Mouse (Mus musculus) liver, embryonic 12.5 days (tissue): Measurements from ENCODE around the gene Ccl11. TPM values are rescaled to one million over a fixed set of nuclear protein-coding genes. Genes with fewer than 3 reads are reported as not detected.

ENCODE experiments used
- ATAC-seq: fragments of 200-750 bp; cut with Nextera tagmentation; 2 replicates; pipeline ENCODE4 v1.8.0; 2017; ENCODE audit warnings: moderate number of reproducible peaks, mild to moderate bottlenecking, moderate library complexity
- H3K27ac ChIP-seq: fragments of 300-500 bp; sonication (generic); 2 replicates; pipeline ENCODE4 v1.5.1; 2016; ENCODE audit warnings: mild to moderate bottlenecking
- H3K27me3 ChIP-seq: fragments of 300-500 bp; sonication (generic); replicated peaks from 2 replicates; pipeline ENCODE4 v1.6.1; 2016; ENCODE audit warnings: mild to moderate bottlenecking, moderate library complexity
- H3K36me3 ChIP-seq: fragments of 300-500 bp; sonication (generic); 2 replicates; pipeline ENCODE4 v1.6.1; 2016; ENCODE audit warnings: mild to moderate bottlenecking, moderate library complexity
- H3K4me1 ChIP-seq: fragments of 300-500 bp; sonication (generic); 2 replicates; pipeline ENCODE4 v1.6.1; 2016
- H3K4me2 ChIP-seq: fragments of 300-500 bp; sonication (generic); 2 replicates; pipeline ENCODE4 v1.6.1; 2016; ENCODE audit warnings: mild to moderate bottlenecking, moderate library complexity
- H3K4me3 ChIP-seq: fragments of 300-500 bp; sonication (generic); 2 replicates; pipeline ENCODE4 v1.5.1; 2016; ENCODE audit warnings: mild to moderate bottlenecking, moderate library complexity
- H3K9ac ChIP-seq: fragments of 300-500 bp; sonication (generic); 2 replicates; pipeline ENCODE4 v1.6.1; 2016; ENCODE audit warnings: mild to moderate bottlenecking, moderate library complexity
- H3K9me3 ChIP-seq: fragments of 300-500 bp; sonication (generic); replicated peaks from 2 replicates; pipeline ENCODE4 v1.6.1; 2016; ENCODE audit warnings: mild to moderate bottlenecking, moderate library complexity
- WGBS: fragments of 180-500 bp; shearing (Covaris S2); methylation state at CpG from one replicate; pipeline ENCODE4 v1.1.7; 2016; ENCODE audit not compliant: insufficient replicate concordance; 5-methylcytosine and 5-hydroxymethylcytosine counted together
- polyA plus RNA-seq: library from polyadenylated mRNA; unstranded; fragments of >200 nt; fragmentation: Nextera tagmentation; extraction: Ambion mirVana; gene quantifications from 2 replicates; pipeline ENCODE4 v1.2.1, GENCODE M21; 2016

Gene Ccl11
- polyA plus RNA-seq, 1 experiment from 2014 or later = 0.11 TPM

- 0 out of 2 replicates have a peak overlapping the region, but pooled peaks have one; percentile 14 for H3K27ac ChIP-seq
- ATAC-seq = no peak
- H3K36me3 ChIP-seq = no peaks in the 10 kb centered on the region
- no peak overlapping the region for H3K9ac ChIP-seq
- no peaks in the 10 kb centered on the region for H3K4me1 ChIP-seq
- no peaks in the 10 kb centered on the region for H3K9me3 ChIP-seq
- no peaks in the 10 kb centered on the region for H3K27me3 ChIP-seq
- H3K4me3 ChIP-seq = no peak overlapping the region
- no peak overlapping the region for H3K4me2 ChIP-seq
Measured at GRCm38 (mm10) chr11:82032136-82032535, 25.5 kb upstream of the Ccl11 start.

DNA sequence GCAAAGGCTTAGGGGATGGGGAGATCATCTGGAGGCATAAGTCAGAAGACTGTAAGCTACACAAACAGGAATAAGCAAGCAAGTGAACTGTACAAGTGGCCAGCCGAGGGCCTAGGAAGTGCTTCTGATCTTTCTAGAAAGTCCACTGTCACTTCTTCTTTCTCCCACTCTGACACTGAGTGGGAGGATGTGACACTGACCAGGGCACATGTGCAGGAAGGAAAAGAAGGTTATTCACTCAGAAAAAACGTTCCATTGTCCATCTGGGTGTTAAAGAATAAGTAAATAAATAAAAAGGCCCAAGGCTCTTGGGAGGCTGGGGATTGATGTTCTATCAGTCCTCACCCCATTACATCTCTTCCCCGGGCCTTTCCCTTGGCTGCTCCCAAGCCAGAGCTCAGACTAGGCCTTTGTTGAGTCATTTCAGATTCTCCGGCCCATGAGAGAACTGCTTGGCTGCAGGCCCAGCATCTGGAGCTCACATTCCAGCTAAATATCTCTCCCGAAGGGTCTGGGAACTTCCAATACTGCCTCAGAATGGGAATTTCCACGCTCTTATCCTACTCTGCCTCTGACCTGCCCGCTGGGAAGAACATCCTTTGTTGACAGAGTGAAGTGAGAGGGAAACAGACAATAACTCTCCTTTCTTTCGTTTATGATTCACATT is 24.8 kb upstream of the Ccl11 start:
- no peaks in the 10 kb centered on the region for H3K4me1 ChIP-seq
- 41% methylated on average over 8 of the region's 8 CpGs for WGBS
- no peaks in the 10 kb centered on the region for H3K36me3 ChIP-seq
- H3K27ac ChIP-seq = 0 out of 2 replicates have a peak overlapping the region, but pooled peaks have one; percentile 14
- no peaks in the 10 kb centered on the region for H3K27me3 ChIP-seq
- no peak overlapping the region for H3K9ac ChIP-seq
- no peak for ATAC-seq
- no peaks in the 10 kb centered on the region for H3K9me3 ChIP-seq
- no peak overlapping the region for H3K4me2 ChIP-seq
- no peak overlapping the region for H3K4me3 ChIP-seq

DNA sequence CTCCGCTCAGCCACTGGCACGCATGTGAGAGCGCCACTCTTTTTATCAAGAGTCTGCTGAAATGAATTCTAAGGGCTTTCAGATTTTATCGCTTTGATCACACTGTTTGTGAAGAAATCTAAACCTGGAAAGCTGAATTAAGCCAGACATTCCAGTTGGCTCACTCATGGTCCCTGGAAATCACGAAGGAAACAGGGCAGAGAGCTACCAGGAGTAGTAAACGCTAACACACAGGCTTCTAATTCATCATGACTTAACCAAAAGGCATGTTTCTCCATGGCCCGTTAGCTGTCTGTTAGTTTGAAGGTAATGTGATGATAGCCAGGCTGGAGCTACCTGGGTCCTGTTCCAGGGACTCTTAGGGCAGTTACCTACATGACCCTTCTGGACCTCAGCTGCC is 23.2 kb upstream of the Ccl11 start:
- no peak for ATAC-seq
- WGBS = 70% methylated on average over 7 of the region's 7 CpGs
- no peaks in the 10 kb centered on the region for H3K4me1 ChIP-seq
- H3K4me3 ChIP-seq = no peak overlapping the region
- H3K9me3 ChIP-seq = no peaks in the 10 kb centered on the region
- no peaks in the 10 kb centered on the region for H3K36me3 ChIP-seq
- no peak overlapping the region for H3K4me2 ChIP-seq
- no peaks in the 10 kb centered on the region for H3K27me3 ChIP-seq
- H3K9ac ChIP-seq = no peak overlapping the region
- no peak overlapping the region for H3K27ac ChIP-seq

DNA sequence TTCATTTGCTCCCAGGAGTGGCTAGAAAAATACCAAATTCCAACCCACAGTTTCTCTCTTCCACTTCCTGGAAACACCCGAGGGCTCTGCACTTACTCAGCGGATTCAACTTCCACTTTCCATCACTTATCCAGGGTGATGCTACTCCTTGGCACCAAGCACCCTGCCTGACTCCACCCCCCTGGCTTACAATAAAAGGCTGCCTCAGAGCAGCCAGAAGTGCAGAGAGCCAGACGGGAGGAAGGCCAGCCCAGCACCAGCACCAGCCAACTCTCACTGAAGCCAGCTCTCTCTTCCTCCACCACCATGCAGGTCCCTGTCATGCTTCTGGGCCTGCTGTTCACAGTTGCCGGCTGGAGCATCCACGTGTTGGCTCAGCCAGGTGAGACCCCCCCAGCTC is 22.3 kb upstream of the Ccl11 start, which contains the start of gene Ccl2:
Ccl2 (plus strand) TSS at position 216 of the 400 bp plus-strand sequence.
- ATAC-seq = no peak
- H3K27ac ChIP-seq = no peak within 1 kb of the TSS
- no peaks in the 10 kb centered on the region for H3K9me3 ChIP-seq
- H3K4me2 ChIP-seq = no peak within 1 kb of the TSS
- no peaks in the 10 kb centered on the region for H3K4me1 ChIP-seq
- no peak within 1 kb of the TSS for H3K4me3 ChIP-seq
- 27% methylated on average over 5 of the region's 5 CpGs for WGBS
- H3K36me3 ChIP-seq = no peaks in the 10 kb centered on the region
- no peaks in the 10 kb centered on the region for H3K27me3 ChIP-seq
- H3K9ac ChIP-seq = no peak within 1 kb of the TSS

DNA sequence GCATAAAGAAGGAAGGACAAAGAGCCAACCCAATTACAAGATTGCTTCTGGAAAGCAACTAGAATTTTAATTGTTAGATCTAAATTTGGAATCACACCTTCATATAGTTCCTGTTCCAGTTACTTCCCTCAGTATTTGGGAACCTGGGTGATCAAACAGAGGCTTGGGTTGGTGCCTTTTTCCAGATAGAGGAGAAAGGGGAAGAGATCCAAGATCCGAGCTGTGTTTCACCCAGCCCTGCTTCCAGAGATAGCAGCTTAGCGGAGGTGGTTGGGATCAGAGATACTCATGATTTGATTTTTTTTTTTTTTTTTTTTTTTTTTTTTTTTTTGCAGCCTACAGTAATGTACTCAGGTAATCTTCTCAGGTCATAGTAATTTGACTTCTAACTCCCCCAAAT is 21.8 kb upstream of the Ccl11 start:
- Histone ChIP-seq H3K4me2 (no peak overlapping the region), H3K27ac (no peak overlapping the region), H3K4me3 (no peak overlapping the region), H3K9ac (no peak overlapping the region), H3K36me3 (no peaks in the 10 kb centered on the region), H3K4me1 (no peaks in the 10 kb centered on the region), H3K27me3 (no peaks in the 10 kb centered on the region), H3K9me3 (no peaks in the 10 kb centered on the region)
- WGBS = 74% methylated on average over 2 of the region's 2 CpGs
- ATAC-seq = no peak

DNA sequence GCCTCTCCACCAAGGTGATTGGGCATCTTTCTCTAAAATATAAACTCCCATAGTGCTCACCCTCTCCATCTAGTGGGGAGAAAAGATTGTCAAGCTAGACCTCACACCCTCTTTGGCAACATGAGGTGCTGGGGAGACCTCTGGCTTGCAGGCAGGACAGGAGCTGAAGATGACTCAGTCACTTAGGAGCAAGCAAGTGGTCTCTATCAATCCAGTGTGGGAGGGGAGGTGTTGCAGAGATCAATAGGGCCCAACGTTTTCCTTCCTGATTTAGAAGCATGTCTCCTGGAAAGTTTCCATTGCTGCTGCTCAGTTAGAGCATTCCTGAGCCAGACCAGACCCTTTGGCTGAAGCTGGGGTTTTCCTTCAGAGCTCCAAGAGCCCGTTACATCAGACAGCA is 19.1 kb upstream of the Ccl11 start, which contains the start of gene Gm17268:
Gm17268 (minus strand) TSS at position 28 of the 400 bp plus-strand sequence.
- H3K27ac ChIP-seq = no peak within 1 kb of the TSS
- no peaks in the 10 kb centered on the region for H3K27me3 ChIP-seq
- H3K9me3 ChIP-seq = no peaks in the 10 kb centered on the region
- no peak for ATAC-seq
- H3K4me3 ChIP-seq = no peak within 1 kb of the TSS
- H3K36me3 ChIP-seq = no peaks in the 10 kb centered on the region
- 40% methylated on average over 2 of the region's 2 CpGs for WGBS
- no peaks in the 10 kb centered on the region for H3K4me1 ChIP-seq
- no peak within 1 kb of the TSS for H3K4me2 ChIP-seq
- H3K9ac ChIP-seq = no peak within 1 kb of the TSS

- 48% methylated on average over 3 of the region's 3 CpGs for WGBS
- no peak for ATAC-seq
- no peak overlapping the region for H3K4me2 ChIP-seq
Measured at GRCm38 (mm10) chr11:82039132-82039660, 18.4 kb upstream of the Ccl11 start.

GRCm38 (mm10) chr11:82041671-82042080 is 15.9 kb upstream of the Ccl11 start:
- no peak overlapping the region for H3K4me3 ChIP-seq
- no peak overlapping the region for H3K4me2 ChIP-seq
- H3K9ac ChIP-seq = no peak overlapping the region
- H3K9me3 ChIP-seq = no peaks in the 10 kb centered on the region
- no peaks in the 10 kb centered on the region for H3K27me3 ChIP-seq
- no peaks in the 10 kb centered on the region for H3K36me3 ChIP-seq
- no peak overlapping the region for H3K27ac ChIP-seq
- 72% methylated on average over 4 of the region's 4 CpGs for WGBS
- ATAC-seq = no peak
- no peaks in the 10 kb centered on the region for H3K4me1 ChIP-seq

More at GRCm38 (mm10) chr11:82039132-82039660, 18.4 kb upstream of the Ccl11 start:
- H3K9me3 ChIP-seq = no peaks in the 10 kb centered on the region
- H3K27me3 ChIP-seq = no peaks in the 10 kb centered on the region
- H3K4me1 ChIP-seq = no peaks in the 10 kb centered on the region
- H3K9ac ChIP-seq = no peak overlapping the region
- H3K36me3 ChIP-seq = no peaks in the 10 kb centered on the region
- H3K27ac ChIP-seq = no peak overlapping the region
- no peak overlapping the region for H3K4me3 ChIP-seq

- H3K9ac ChIP-seq = no peak within 1 kb of the TSS
- 66% methylated on average over 3 of the region's 3 CpGs for WGBS
- H3K27me3 ChIP-seq = no peaks in the 10 kb centered on the region
- no peak for ATAC-seq
- H3K27ac ChIP-seq = no peak within 1 kb of the TSS
- H3K9me3 ChIP-seq = no peaks in the 10 kb centered on the region
- H3K4me2 ChIP-seq = no peak within 1 kb of the TSS
- H3K4me1 ChIP-seq = no peaks in the 10 kb centered on the region
- H3K4me3 ChIP-seq = no peak within 1 kb of the TSS
- no peaks in the 10 kb centered on the region for H3K36me3 ChIP-seq
Measured at GRCm38 (mm10) chr11:82045471-82045870, 12.2 kb upstream of the Ccl11 start, which contains the start of gene Ccl7. Gene Ccl7, plus strand, starts transcription at chr11:82045712.

DNA sequence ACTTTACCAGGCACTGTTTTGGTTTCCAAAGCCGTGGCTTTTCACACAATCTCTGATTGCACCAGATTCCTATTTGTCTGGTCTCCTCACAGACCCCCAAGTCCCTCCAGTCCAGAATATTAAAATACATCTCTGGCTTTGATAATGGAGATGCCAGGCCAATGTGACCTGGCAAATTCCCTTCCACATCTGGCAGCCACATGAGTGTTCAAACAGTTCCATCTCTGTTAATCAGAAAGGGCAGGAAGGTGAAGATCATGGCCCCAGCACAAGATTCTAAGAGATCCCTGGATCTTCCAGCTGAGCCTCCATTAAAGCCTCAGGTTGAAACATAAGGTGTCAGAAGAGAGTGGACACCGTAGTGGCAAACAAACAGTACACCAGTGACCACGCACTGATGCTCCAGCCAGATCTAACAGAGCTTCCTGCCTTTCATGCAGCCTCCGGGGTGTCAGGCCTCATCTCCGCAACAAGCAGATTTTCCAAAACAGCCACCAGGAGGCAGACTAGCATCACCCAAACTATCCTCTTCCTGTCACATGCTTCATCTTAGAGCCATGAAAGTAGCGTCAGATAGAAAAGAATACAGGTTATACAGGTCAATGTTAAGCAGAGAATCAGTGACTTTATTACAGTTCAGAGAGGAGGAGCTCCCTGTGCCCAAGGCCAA is 9.7 kb upstream of the Ccl11 start:
- H3K9me3 ChIP-seq = no peaks in the 10 kb centered on the region

GRCm38 (mm10) chr11:82053849-82054248 is 3.8 kb upstream of the Ccl11 start:
- Histone ChIP-seq H3K9me3 (no peaks in the 10 kb centered on the region), H3K36me3 (no peaks in the 10 kb centered on the region), H3K9ac (no peak overlapping the region), H3K4me2 (no peak overlapping the region), H3K4me1 (no peaks in the 10 kb centered on the region), H3K4me3 (no peak overlapping the region), H3K27me3 (no peaks in the 10 kb centered on the region), H3K27ac (no peak overlapping the region)
- no peak for ATAC-seq
- WGBS = 71% methylated on average over 7 of the region's 7 CpGs

More for the DNA sequence above, 9.7 kb upstream of the Ccl11 start:
- no peaks in the 10 kb centered on the region for H3K36me3 ChIP-seq
- no peak overlapping the region for H3K27ac ChIP-seq
- 37% methylated on average over 6 of the region's 6 CpGs for WGBS
- no peak overlapping the region for H3K9ac ChIP-seq
- H3K4me2 ChIP-seq = no peak overlapping the region
- H3K4me1 ChIP-seq = no peaks in the 10 kb centered on the region
- no peaks in the 10 kb centered on the region for H3K27me3 ChIP-seq
- no peak overlapping the region for H3K4me3 ChIP-seq
- no peak for ATAC-seq

- no peaks in the 10 kb centered on the region for H3K4me1 ChIP-seq
- H3K9ac ChIP-seq = no peak overlapping the region
- H3K4me3 ChIP-seq = no peak overlapping the region
- no peaks in the 10 kb centered on the region for H3K9me3 ChIP-seq
- H3K27me3 ChIP-seq = no peaks in the 10 kb centered on the region
- WGBS = 54% methylated on average over 3 of the region's 3 CpGs
- H3K36me3 ChIP-seq = no peaks in the 10 kb centered on the region
- ATAC-seq = no peak
- no peak overlapping the region for H3K4me2 ChIP-seq
- no peak overlapping the region for H3K27ac ChIP-seq
Measured at GRCm38 (mm10) chr11:82062226-82062625, 4.6 kb downstream of the Ccl11 start.
